In the genomic region with DNA sequence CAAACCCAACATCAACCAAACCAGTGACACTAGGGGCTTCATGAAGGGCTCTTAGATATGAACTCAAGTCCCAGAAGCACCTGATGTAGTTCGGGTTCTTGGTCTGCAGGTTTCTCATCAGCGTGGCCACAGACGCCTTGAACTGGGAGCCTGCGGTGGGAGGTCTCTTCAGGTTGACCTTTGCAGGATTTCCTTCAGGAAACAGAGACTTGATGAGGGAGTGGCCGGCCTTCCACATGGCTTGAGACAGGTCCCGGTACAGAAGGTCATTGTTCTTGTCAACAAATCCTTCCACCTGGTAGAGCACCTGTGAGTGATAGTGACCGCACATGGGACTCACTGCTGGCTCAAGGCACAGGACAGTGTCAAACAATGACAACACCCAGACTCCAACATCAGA, we compare ENCODE assay signal across 22 mouse cellular contexts.
"Had no signal": no experiment of that assay in that cellular context is flagged by ENCODE, and none has a peak within 500 bp of the region (broad histone marks: within the 10 kb centered on the region; RNA-seq: fewer than 3 reads in every experiment).

No protein-coding gene starts in this region.

- H3K4me2 ChIP-seq: heart, embryonic 12.5 days; hindbrain, embryonic 13.5 days; hindbrain, embryonic 15.5 days; kidney, embryonic 15.5 days; limb, embryonic 13.5 days; limb, embryonic 15.5 days; liver, embryonic 12.5 days had no signal

- H3K27me3 ChIP-seq: heart, embryonic 12.5 days; hindbrain, embryonic 13.5 days; hindbrain, embryonic 15.5 days; kidney, embryonic 15.5 days; limb, embryonic 13.5 days; limb, embryonic 15.5 days; liver, embryonic 12.5 days had no signal

- H3K4me1 ChIP-seq: heart, embryonic 12.5 days; hindbrain, embryonic 13.5 days; hindbrain, embryonic 15.5 days; kidney, embryonic 15.5 days; limb, embryonic 13.5 days; limb, embryonic 15.5 days; liver, embryonic 12.5 days had no signal

- H3K9ac ChIP-seq: heart, embryonic 12.5 days; hindbrain, embryonic 13.5 days; hindbrain, embryonic 15.5 days; kidney, embryonic 15.5 days; limb, embryonic 13.5 days; limb, embryonic 15.5 days; liver, embryonic 12.5 days; liver, embryonic 14.5 days had no signal

- ATAC-seq: hindbrain, postnatal 0 days; intestine, embryonic 16.5 days; liver, embryonic 12.5 days had no signal

- H3K9me3 ChIP-seq: hindbrain, embryonic 13.5 days; hindbrain, embryonic 15.5 days; kidney, embryonic 15.5 days; limb, embryonic 13.5 days; limb, embryonic 15.5 days; liver, embryonic 12.5 days had no signal

- DNase-seq: gastrocnemius, postnatal 10 days; gastrocnemius, postnatal 25 days; heart, postnatal 10 days; kidney, adult 11 months; kidney, adult 2 months; kidney, adult 9 months; kidney, postnatal 14 days; kidney, postnatal 36 days; layer of hippocampus, adult 9-11 months; layer of hippocampus, postnatal 36 days; left cerebral cortex, postnatal 4 days had no signal

- H3K4me3 ChIP-seq: heart, embryonic 12.5 days; hindbrain, embryonic 13.5 days; hindbrain, embryonic 15.5 days; kidney, embryonic 15.5 days; limb, embryonic 13.5 days; limb, embryonic 15.5 days; liver, embryonic 12.5 days had no signal

- H3K27ac ChIP-seq: hindbrain, embryonic 13.5 days; hindbrain, embryonic 15.5 days; hindbrain, postnatal 0 days; kidney, embryonic 15.5 days; kidney, postnatal 0 days; limb, embryonic 13.5 days; limb, embryonic 15.5 days; liver, embryonic 12.5 days; liver, embryonic 14.5 days had no signal
